Mouse (Mus musculus) cerebral cortex, adult 2 months (tissue): ENCODE results near the gene Slc30a10.

Experiments used
- WGBS: fragments of 180-500 bp; shearing (Covaris S2); methylation state at CpG from one replicate; pipeline ENCODE4 v1.1.7; 2018; 5-methylcytosine and 5-hydroxymethylcytosine counted together

Slc30a10 gene

GRCm38 (mm10) chr1:185517566-185517965 is 62.9 kb downstream of the Slc30a10 start:
- 0% methylated on average over 3 of the region's 5 CpGs for WGBS
